Mouse (Mus musculus): ENCODE data around the gene Dgcr2. TPM values are rescaled to one million over a fixed set of nuclear protein-coding genes. Genes with fewer than 3 reads are reported as not detected.

The Dgcr2 gene
- polyA plus RNA-seq, 2 experiments, result 14.2 to 15.5 TPM

DNA sequence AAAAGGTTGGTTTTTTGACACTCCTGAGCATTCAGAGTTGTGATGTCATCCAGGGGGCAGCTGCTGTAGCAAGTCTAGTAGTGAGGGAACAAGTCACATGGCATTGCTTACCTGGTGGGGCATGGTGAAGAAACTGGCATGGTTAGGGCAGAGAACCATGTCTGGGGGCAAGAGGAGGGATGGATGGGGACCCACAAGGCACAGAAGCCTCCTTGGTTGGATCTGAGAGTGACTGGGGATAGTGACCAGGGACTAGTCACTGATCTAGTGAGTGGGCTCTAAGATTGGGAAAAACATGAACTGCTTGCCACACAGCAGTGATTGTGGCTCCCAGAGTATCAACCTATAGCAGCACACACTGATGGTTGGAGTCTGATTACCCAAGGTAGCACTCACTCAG is 98.8 kb downstream of the Dgcr2 start:
- ATAC-seq (ENCODE audit: insufficient read depth) (no peak), DNase-seq (ENCODE audit: low read depth in 3 of 3, low spot score in 3 of 3) (no peak)
- H3K4me1 ChIP-seq (replicated peaks; ENCODE audit: control insufficient read depth in 2 of 2, insufficient read depth in 2 of 2, low read length in 1 of 2), result no peaks in the 10 kb centered on the region

DNA sequence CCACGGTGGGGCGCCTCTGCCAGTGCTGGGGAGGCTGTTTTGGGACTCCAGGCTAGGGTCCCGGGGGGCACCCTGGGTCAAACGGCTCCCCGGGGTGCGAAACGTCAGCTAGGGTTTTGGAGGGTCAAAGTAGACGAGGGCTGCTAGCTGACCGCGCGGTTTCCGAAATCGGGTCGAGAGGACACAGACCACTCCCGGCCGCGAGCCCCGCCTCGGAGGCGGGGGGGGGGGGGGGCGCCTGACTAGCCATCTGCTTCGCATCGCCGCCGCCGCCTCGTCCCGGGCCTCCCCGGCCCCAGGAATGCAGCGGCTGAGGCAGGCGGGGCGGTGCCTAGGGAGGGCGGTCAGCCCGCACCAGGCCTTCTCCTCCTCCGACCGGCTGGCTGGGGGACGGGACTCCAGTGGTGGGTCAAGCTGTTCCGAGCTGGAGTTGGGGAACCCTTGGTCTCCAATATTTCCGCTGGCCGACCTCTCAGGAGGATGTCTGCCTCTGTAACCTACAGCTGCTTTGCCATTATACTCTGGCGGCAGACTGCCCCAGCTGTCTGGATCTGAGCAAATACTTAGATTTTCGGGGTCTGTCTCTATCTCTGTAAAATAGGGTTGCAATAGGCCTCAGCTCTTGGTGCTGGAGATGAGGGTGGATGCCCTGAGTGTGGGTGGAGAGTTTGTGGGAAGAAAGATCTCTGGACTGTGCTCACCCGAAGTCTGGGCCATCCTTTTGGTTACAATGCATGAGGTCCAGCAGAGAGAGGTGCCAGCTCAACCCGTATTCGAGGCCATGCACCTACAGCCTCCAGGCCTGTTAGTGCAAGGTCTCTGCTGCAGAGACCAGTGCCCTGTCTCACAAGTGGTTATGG is 99.8 kb downstream of the Dgcr2 start:
- Histone ChIP-seq H3K4me1 (replicated peaks; ENCODE audit: control insufficient read depth in 2 of 2, insufficient read depth in 2 of 2, low read length in 1 of 2) (no peaks in the 10 kb centered on the region), H3K9me3 (ENCODE audit: control insufficient read depth, low read length) (no peaks in the 10 kb centered on the region), H3K4me3 (ENCODE audit: insufficient read depth in 1 of 2, low read depth in 2 of 2, low read length in 2 of 2) (peak overlapping the region; percentile 31 to 47), H3K9ac (replicated peaks) (no peak overlapping the region), H3K27ac (no peak overlapping the region), H3K36me3 (replicated peaks; ENCODE audit: control insufficient read depth, insufficient read depth, low read depth) (no peaks in the 10 kb centered on the region), H3K4me2 (ENCODE audit: low read depth) (peak overlapping the region; percentile 22), H3K27me3 (ENCODE audit: control insufficient read depth, insufficient read depth, low read length) (peaks cover 82% of the 10 kb centered on the region)
- TF ChIP-seq EP300 (IDR thresholded peaks at IDR 0.05; ENCODE audit: low read depth), result no peak
- TF ChIP-seq CTCF (IDR thresholded peaks at IDR 0.05; ENCODE audit: low read depth), result no peak
- DNase-seq (ENCODE audit: low read depth in 3 of 3, low spot score in 3 of 3) (no peak), ATAC-seq (ENCODE audit: insufficient read depth) (no peak)
- WGBS (ENCODE audit: insufficient replicate concordance), result 6% methylated on average over 32 of the region's 45 CpGs

More for the DNA sequence above, 98.8 kb downstream of the Dgcr2 start:
- H3K27ac ChIP-seq, result no peak overlapping the region
- peaks cover 92% of the 10 kb centered on the region for H3K27me3 ChIP-seq (ENCODE audit: control insufficient read depth, insufficient read depth, low read length)
- no peaks in the 10 kb centered on the region for H3K9me3 ChIP-seq (ENCODE audit: control insufficient read depth, low read length)
- no peak for TF ChIP-seq EP300 (IDR thresholded peaks at IDR 0.05; ENCODE audit: low read depth)
- no peak for TF ChIP-seq CTCF (IDR thresholded peaks at IDR 0.05; ENCODE audit: low read depth)
- no peaks in the 10 kb centered on the region for H3K36me3 ChIP-seq (replicated peaks; ENCODE audit: control insufficient read depth, insufficient read depth, low read depth)
- H3K9ac ChIP-seq (replicated peaks), result no peak overlapping the region
- no peak overlapping the region for H3K4me2 ChIP-seq (ENCODE audit: low read depth)
- H3K4me3 ChIP-seq (ENCODE audit: insufficient read depth in 1 of 2, low read depth in 2 of 2, low read length in 2 of 2), result no peak overlapping the region

GRCm38 (mm10) chr16:17797812-17798311 is 100.5 kb downstream of the Dgcr2 start:
- Histone ChIP-seq H3K27ac (no peak overlapping the region), H3K4me2 (ENCODE audit: low read depth) (peak overlapping the region; percentile 49), H3K9ac (replicated peaks) (no peak overlapping the region), H3K27me3 (ENCODE audit: control insufficient read depth, insufficient read depth, low read length) (peaks cover 75% of the 10 kb centered on the region), H3K9me3 (ENCODE audit: control insufficient read depth, low read length) (no peaks in the 10 kb centered on the region), H3K4me3 (ENCODE audit: insufficient read depth in 1 of 2, low read depth in 2 of 2, low read length in 2 of 2) (peak overlapping the region; percentile 31 to 47), H3K36me3 (replicated peaks; ENCODE audit: control insufficient read depth, insufficient read depth, low read depth) (no peaks in the 10 kb centered on the region), H3K4me1 (replicated peaks; ENCODE audit: control insufficient read depth in 2 of 2, insufficient read depth in 2 of 2, low read length in 1 of 2) (no peaks in the 10 kb centered on the region)
- TF ChIP-seq CTCF (IDR thresholded peaks at IDR 0.05; ENCODE audit: low read depth), result no peak
- no peak for TF ChIP-seq EP300 (IDR thresholded peaks at IDR 0.05; ENCODE audit: low read depth)
- ATAC-seq (ENCODE audit: insufficient read depth), result no peak
- no peak for DNase-seq (ENCODE audit: low read depth in 3 of 3, low spot score in 3 of 3)
- WGBS (ENCODE audit: insufficient replicate concordance), result 4% methylated on average over 29 of the region's 29 CpGs

DNA sequence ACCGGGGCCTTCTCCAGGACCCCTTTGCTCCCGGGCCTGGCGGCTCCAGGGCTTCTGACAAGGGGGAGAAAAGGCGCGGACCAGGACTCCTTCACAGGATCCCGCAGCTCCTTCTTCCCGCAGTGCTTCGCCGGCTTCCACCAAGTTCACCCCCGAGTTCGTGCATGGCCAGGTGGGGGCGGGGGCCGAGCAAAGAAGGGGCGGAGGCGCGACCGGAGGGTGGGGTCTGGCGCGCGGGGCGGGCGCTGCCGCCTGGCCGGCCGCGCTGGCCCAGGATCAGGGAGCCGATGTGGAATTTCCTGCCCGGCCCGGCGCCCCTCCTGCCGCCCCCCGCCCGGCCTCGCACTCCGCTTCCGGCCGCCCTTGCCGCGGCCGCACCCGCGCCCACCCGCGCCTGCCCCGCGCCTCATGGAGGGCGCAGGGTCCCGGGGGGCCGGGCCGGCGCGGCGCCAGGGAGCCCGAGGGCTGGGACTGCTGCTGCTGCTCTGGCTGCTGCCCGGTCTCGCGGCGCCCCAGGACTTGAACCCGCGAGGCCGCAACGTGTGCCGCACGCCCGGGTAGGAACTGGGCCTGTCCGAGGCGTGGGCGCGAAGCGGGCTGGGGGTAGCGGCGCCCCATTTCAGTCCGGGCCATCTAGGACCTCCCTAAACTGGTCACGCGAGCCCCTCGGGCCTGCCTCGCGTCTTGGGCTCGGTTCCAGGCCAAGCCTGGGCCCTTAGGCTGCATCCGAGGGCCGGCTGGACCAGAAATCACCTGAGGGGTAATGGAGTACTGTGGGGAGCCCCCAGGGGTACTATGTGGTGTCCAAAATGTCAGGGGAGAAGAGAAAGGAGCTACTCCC is 101.2 kb downstream of the Dgcr2 start, which contains the start of gene Scarf2:
Gene Scarf2 (plus strand): TSS at position 312 of the 841 bp plus-strand sequence.
- DNase-seq (ENCODE audit: low read depth in 3 of 3, low spot score in 3 of 3) (no peak), ATAC-seq (ENCODE audit: insufficient read depth) (peak; percentile 18; the same call in 1 of the 2 replicates)
- no peak within 1 kb of the TSS for H3K27ac ChIP-seq
- no peaks in the 10 kb centered on the region for H3K36me3 ChIP-seq (replicated peaks; ENCODE audit: control insufficient read depth, insufficient read depth, low read depth)
- peak within 1 kb of the TSS; percentile 37; the same call in 1 of the 2 replicates for H3K9ac ChIP-seq (replicated peaks)
- H3K4me3 ChIP-seq (ENCODE audit: insufficient read depth in 1 of 2, low read depth in 2 of 2, low read length in 2 of 2), result peak within 1 kb of the TSS; percentile 31 to 47
- peaks cover 68% of the 10 kb centered on the region for H3K27me3 ChIP-seq (ENCODE audit: control insufficient read depth, insufficient read depth, low read length)
- H3K4me1 ChIP-seq (replicated peaks; ENCODE audit: control insufficient read depth in 2 of 2, insufficient read depth in 2 of 2, low read length in 1 of 2), result no peaks in the 10 kb centered on the region
- no peak for TF ChIP-seq CTCF (IDR thresholded peaks at IDR 0.05; ENCODE audit: low read depth)
- H3K9me3 ChIP-seq (ENCODE audit: control insufficient read depth, low read length), result no peaks in the 10 kb centered on the region
- H3K4me2 ChIP-seq (ENCODE audit: low read depth), result peak within 1 kb of the TSS; percentile 49
- 3% methylated on average over 78 of the region's 81 CpGs for WGBS (ENCODE audit: insufficient replicate concordance)

- no peaks in the 10 kb centered on the region for H3K36me3 ChIP-seq (replicated peaks; ENCODE audit: control insufficient read depth, insufficient read depth, low read depth)
- H3K27me3 ChIP-seq (ENCODE audit: control insufficient read depth, insufficient read depth, low read length), result peaks cover 61% of the 10 kb centered on the region
- H3K4me2 ChIP-seq (ENCODE audit: low read depth), result peak overlapping the region; percentile 49; the same call in 1 of the 2 replicates
- H3K9me3 ChIP-seq (ENCODE audit: control insufficient read depth, low read length), result no peaks in the 10 kb centered on the region
- no peaks in the 10 kb centered on the region for H3K4me1 ChIP-seq (replicated peaks; ENCODE audit: control insufficient read depth in 2 of 2, insufficient read depth in 2 of 2, low read length in 1 of 2)
- DNase-seq (ENCODE audit: low read depth in 3 of 3, low spot score in 3 of 3) (no peak), ATAC-seq (ENCODE audit: insufficient read depth) (no peak)
- no peak overlapping the region; a peak in 1 of 4 replicates for H3K4me3 ChIP-seq (ENCODE audit: insufficient read depth in 1 of 2, low read depth in 2 of 2, low read length in 2 of 2)
- H3K27ac ChIP-seq, result no peak overlapping the region
- TF ChIP-seq CTCF (IDR thresholded peaks at IDR 0.05; ENCODE audit: low read depth), result no peak
- no peak overlapping the region for H3K9ac ChIP-seq (replicated peaks)
Observed at GRCm38 (mm10) chr16:17796519-17796918, 101.8 kb downstream of the Dgcr2 start.
